Mouse (Mus musculus): ENCODE results near the gene Ptgis.

- TF ChIP-seq POLR2A (IDR thresholded peaks at IDR 0.05; ENCODE audit: borderline replicate concordance, control insufficient read depth, low read depth, low read length): no peak
- no peak for TF ChIP-seq CTCF (IDR thresholded peaks at IDR 0.05; ENCODE audit: control insufficient read depth, insufficient read depth, low read length)
These were observed 30.1 kb upstream of the Ptgis start for GRCm38 (mm10) chr2:167270496-167270895.
